Mouse (Mus musculus) forebrain, embryonic 16.5 days (tissue): ENCODE results near the gene Eme2. TPM values are rescaled to one million over a fixed set of nuclear protein-coding genes. Genes with fewer than 3 reads are reported as not detected.

Experiments used
- ATAC-seq: fragments of 200-750 bp; cut with Nextera tagmentation; 2 replicates; pipeline ENCODE4 v1.8.0; 2017; ENCODE audit warnings: mild to moderate bottlenecking, moderate library complexity
- H3K27ac ChIP-seq: fragments of 300-500 bp; sonication (generic); 2 replicates; pipeline ENCODE4 v1.5.1; 2014; ENCODE audit warnings: low read length, control low read depth
- H3K27me3 ChIP-seq: fragments of 300-500 bp; sonication (generic); replicated peaks from 2 replicates; pipeline ENCODE4 v1.6.1; 2014; ENCODE audit warnings: low read length; ENCODE audit not compliant: control insufficient read depth, insufficient read depth
- H3K36me3 ChIP-seq: fragments of 300-500 bp; sonication (generic); 2 replicates; pipeline ENCODE4 v1.6.1; 2014; ENCODE audit not compliant: control insufficient read depth, insufficient read depth
- H3K4me1 ChIP-seq: fragments of 300-500 bp; sonication (generic); replicated peaks from 2 replicates; pipeline ENCODE4 v1.6.1; 2014; ENCODE audit warnings: low read length; ENCODE audit not compliant: control insufficient read depth, insufficient read depth
- H3K4me2 ChIP-seq: fragments of 300-500 bp; sonication (generic); 2 replicates; pipeline ENCODE4 v1.6.1; 2014; ENCODE audit warnings: mild to moderate bottlenecking, low read length, control low read depth
- H3K4me3 ChIP-seq: fragments of 300-500 bp; sonication (generic); replicated peaks from 2 replicates; pipeline ENCODE4 v1.5.1; 2014; ENCODE audit warnings: mild to moderate bottlenecking, low read length, control low read depth
- H3K9ac ChIP-seq: fragments of 300-500 bp; sonication (generic); replicated peaks from 2 replicates; pipeline ENCODE4 v1.6.1; 2014; ENCODE audit warnings: low read depth, low read length, control low read depth
- H3K9me3 ChIP-seq: fragments of 300-500 bp; sonication (generic); 2 replicates; pipeline ENCODE4 v1.6.1; 2016; ENCODE audit warnings: low read length; ENCODE audit not compliant: control insufficient read depth
- WGBS: fragments of 180-500 bp; shearing (Covaris S2); extraction: QIAGEN DNeasy Blood & Tissue Kit; methylation state at CpG from one replicate; pipeline ENCODE4 v1.1.7; 2014; 5-methylcytosine and 5-hydroxymethylcytosine counted together
- polyA plus RNA-seq: library from polyadenylated mRNA; unstranded; fragments of >200 nt; fragmentation: Nextera tagmentation; extraction: Ambion mirVana; gene quantifications from 2 replicates; pipeline ENCODE4 v1.2.1, GENCODE M21; 2015

Eme2 gene
- polyA plus RNA-seq, 1 experiment from 2014 or later, result 35.7 TPM

DNA sequence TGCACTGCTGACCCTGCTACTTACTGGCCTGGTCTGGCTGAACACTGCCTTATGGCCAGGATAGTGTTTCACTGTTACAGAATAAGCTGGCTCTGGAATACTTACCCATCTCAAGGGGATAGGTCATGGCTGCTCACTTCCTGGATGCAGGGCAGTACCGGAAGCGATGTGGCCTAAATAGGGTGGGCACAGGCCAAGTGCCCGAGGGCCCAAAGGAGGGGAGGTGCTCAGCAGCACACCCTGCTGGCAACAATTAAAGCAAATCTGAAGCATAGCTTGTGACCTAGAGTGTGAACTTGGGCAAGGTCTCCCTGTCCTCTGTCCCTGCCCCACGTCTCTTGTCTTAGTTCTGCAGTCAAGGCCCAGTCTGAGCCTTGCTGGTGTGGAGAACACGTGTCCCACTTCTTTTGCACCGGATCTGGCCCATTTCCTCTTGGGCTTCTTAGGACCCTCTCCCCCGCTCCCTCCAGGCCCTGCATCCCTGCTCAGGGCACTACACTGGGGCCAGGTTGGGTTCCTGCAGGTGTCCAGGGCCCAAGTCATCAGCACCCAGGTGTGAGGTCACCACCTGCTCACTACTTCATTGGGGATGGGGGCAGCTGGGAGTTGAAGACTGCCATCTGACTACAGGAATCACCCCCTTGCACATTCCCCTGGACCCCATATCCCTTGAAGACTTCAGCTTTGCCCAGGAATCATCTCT is 13.0 kb downstream of the Eme2 start:
- Histone ChIP-seq H3K4me2 (no peak overlapping the region), H3K36me3 (0 out of 2 replicates have a peak, but pooled peaks cover 3% of the 10 kb centered on the region), H3K9me3 (no peaks in the 10 kb centered on the region), H3K4me3 (no peak overlapping the region), H3K27ac (no peak overlapping the region), H3K27me3 (no peaks in the 10 kb centered on the region), H3K4me1 (peaks cover 10% of the 10 kb centered on the region), H3K9ac (no peak overlapping the region)
- 54% methylated on average over 7 of the region's 7 CpGs for WGBS
- no peak for ATAC-seq

DNA sequence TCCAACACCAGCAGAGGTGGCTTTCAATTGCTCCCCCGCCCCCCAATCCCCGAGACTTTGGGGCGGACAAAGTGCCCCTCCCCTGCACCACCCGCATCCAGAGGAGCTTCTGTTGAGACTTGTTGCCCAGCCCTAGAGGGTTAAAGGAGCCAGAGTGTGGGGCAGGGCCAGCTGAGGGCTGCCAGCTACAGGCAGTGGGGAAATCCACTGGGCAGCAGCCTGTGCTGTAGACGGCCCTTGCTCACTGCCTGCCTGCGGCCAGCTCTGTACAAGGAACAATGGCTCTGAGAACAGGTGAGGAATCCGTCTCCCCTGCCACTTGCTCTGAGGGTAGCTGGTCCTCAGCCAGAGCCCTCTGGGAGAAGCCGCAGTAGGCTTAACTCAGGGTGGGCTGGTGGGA is 16.4 kb downstream of the Eme2 start:
- Histone ChIP-seq H3K27me3 (no peaks in the 10 kb centered on the region), H3K4me1 (no peaks in the 10 kb centered on the region), H3K9ac (no peak overlapping the region), H3K9me3 (no peaks in the 10 kb centered on the region), H3K4me2 (no peak overlapping the region), H3K27ac (no peak overlapping the region), H3K4me3 (no peak overlapping the region), H3K36me3 (0 out of 2 replicates have a peak, but pooled peaks cover under 1% of the 10 kb centered on the region)
- ATAC-seq, result no peak
- 71% methylated on average over 8 of the region's 8 CpGs for WGBS

DNA sequence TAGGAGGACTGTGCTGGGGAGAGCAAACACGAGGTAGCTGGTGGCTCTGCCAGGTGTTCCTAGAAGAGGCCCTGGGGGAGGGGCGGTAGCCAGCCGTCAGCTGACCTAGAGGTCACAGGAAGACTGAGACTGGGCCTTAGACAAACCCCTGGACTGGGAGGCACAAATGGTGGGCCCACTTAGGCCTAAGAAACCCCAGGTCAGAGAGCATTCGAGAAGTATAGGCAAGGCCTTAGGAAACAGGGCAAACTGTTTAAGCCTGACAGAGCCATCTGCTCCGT is 16.8 kb downstream of the Eme2 start:
- no peaks in the 10 kb centered on the region for H3K9me3 ChIP-seq
- H3K4me2 ChIP-seq, result no peak overlapping the region
- 35% methylated on average over 5 of the region's 5 CpGs for WGBS
- H3K27me3 ChIP-seq, result no peaks in the 10 kb centered on the region
- no peaks in the 10 kb centered on the region for H3K36me3 ChIP-seq
- no peak overlapping the region for H3K4me3 ChIP-seq
- no peak overlapping the region for H3K27ac ChIP-seq
- H3K9ac ChIP-seq, result no peak overlapping the region
- H3K4me1 ChIP-seq, result no peaks in the 10 kb centered on the region
- no peak for ATAC-seq

DNA sequence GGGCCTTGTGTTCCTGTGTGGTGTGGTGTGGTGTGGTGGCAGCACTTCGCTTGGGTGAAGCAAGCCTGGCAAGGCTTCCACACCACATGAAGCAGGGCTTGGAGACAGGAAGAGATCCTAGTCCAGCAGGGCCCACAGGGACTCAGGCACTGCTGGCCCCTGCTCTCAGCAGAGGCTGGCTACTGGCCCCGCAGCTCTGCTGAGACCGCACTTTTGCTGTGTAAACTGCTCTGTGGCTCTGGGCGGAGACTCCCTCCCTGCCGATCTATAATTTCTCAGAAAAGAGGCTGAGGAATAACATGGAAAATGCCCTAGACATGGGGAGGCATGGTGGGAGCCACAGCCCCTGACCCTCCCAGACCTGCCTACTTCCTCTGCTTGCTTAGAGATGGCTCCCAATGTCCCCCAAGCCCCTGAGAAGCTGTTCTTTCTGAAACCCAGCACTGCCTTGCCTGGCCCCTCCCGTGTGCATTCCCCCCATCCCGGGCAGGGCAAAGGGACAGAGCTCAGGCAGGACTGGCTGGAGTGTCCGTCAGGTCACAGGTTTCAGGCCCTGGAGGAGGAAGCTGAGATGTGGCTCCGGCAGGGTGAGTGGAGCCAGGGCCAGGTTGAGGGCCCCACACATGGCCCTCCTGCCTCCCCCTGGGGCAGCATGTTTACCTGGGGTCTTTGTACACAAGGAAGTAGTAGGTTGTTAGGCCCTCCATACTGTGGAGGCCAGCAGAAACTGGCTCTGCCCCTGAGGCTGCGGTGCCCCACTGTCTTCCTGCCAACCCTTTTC is 17.4 kb downstream of the Eme2 start:
- Histone ChIP-seq H3K27ac (no peak overlapping the region), H3K27me3 (no peaks in the 10 kb centered on the region), H3K9ac (no peak overlapping the region), H3K4me2 (no peak overlapping the region), H3K9me3 (no peaks in the 10 kb centered on the region), H3K4me3 (no peak overlapping the region), H3K36me3 (no peaks in the 10 kb centered on the region), H3K4me1 (no peaks in the 10 kb centered on the region)
- 68% methylated on average over 10 of the region's 10 CpGs for WGBS
- ATAC-seq, result no peak

DNA sequence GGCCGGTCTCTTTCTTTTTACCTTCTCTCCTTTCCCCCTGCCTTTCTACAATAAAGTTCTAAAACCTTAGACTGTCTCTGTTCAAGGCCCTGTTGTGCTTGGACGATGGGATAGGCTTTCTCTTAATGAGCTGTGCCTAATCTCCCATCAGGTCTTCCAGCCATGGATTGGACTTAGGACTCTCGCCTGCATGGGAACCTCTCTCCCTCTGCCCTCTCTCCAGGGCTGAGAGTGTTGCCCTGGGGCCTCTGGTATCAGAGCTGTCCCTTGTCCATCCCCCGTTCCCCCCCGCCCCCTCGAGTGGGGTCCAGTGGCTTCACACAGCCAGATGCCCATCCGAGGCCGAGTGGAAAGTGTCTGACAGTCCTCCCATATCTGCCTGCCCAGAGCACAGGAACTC is 19.9 kb downstream of the Eme2 start:
- no peak overlapping the region for H3K4me3 ChIP-seq
- H3K27me3 ChIP-seq, result no peaks in the 10 kb centered on the region
- no peak for ATAC-seq
- H3K4me2 ChIP-seq, result no peak overlapping the region
- no peaks in the 10 kb centered on the region for H3K4me1 ChIP-seq
- no peak overlapping the region for H3K27ac ChIP-seq
- no peaks in the 10 kb centered on the region for H3K9me3 ChIP-seq
- 83% methylated on average over 8 of the region's 8 CpGs for WGBS
- no peaks in the 10 kb centered on the region for H3K36me3 ChIP-seq
- no peak overlapping the region for H3K9ac ChIP-seq

DNA sequence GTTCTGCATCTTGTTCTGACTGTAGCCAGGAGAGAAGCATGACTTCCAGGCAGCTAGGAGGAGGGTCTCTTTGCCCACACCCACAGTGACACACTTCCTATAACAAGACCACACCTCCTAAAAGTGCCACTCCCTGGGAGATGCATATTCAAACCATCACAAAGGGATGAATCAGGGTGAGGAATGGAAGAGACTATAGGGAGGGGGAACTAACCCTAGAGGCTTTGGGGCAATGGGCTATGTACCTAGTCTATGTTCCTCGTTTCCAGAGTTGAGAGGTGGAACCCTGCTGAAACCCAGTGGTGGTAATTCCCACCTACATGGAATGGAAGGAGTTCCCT is 20.5 kb downstream of the Eme2 start:
- no peaks in the 10 kb centered on the region for H3K27me3 ChIP-seq
- no peak overlapping the region for H3K4me3 ChIP-seq
- no peak overlapping the region for H3K27ac ChIP-seq
- H3K9ac ChIP-seq, result no peak overlapping the region
- no peaks in the 10 kb centered on the region for H3K9me3 ChIP-seq
- H3K4me2 ChIP-seq, result no peak overlapping the region
- 33% methylated on average over 1 of the region's 1 CpGs for WGBS
- no peak for ATAC-seq
- no peaks in the 10 kb centered on the region for H3K36me3 ChIP-seq
- H3K4me1 ChIP-seq, result no peaks in the 10 kb centered on the region

DNA sequence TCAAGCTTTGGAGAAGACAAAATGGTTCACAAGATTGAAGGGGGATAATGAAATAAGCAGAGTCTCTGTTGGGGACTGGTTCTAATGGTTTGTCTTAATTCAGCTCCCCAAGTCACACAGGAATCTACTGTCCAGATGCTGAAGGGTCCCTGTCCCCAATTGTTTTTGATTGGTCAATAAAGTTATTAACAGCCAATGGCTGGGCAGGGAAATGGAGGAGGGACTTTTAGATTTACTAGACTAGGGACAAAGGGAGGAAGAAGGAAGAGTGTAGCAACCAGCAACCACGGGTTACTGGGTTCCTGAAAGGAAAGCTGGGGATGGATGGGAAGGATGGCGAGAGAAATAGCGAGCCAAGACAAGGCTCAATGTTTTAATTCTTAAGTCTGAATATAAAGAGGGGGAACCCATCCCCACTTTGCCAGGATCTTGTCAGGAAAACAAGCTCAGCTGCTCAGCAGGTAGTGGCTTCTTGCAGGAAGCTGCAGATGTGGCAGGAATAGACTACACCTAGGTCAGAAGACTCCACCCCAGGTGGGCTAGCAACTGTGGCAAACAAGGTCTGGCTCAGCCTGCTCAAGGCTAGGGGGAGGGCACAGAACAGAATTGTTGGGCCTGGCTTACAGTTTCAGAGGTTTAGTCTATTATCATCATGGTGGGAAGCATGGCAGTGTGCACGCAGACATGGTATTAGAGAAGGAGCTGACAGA is 21.0 kb downstream of the Eme2 start:
- Histone ChIP-seq H3K27ac (no peak overlapping the region), H3K9me3 (no peaks in the 10 kb centered on the region), H3K36me3 (no peaks in the 10 kb centered on the region), H3K4me1 (no peaks in the 10 kb centered on the region), H3K4me2 (no peak overlapping the region), H3K27me3 (no peaks in the 10 kb centered on the region), H3K9ac (no peak overlapping the region), H3K4me3 (no peak overlapping the region)
- no peak for ATAC-seq
- 51% methylated on average over 4 of the region's 4 CpGs for WGBS

DNA sequence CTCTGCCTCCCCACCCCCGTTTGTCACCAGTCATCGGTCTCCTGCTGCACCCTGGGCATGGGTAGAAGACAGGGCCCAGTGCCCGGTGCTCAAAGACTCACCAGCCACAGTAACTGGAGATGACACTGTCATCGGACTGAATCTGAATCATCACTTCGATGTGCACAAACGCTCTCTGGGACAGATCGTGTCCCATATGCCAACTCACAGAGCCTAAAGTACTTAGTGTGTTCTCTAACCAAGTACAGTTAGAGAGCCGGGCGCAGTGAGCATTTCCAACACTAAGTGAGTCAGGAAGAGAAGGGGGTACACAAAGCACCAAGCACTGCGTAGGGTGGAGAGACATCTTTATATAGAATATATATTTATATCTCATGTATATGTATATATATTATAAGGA is 27.0 kb downstream of the Eme2 start:
- ATAC-seq, result no peak
- no peaks in the 10 kb centered on the region for H3K9me3 ChIP-seq
- WGBS, result 95% methylated on average over 10 of the region's 10 CpGs
- H3K27me3 ChIP-seq, result no peaks in the 10 kb centered on the region
- H3K27ac ChIP-seq, result no peak overlapping the region
- no peaks in the 10 kb centered on the region for H3K4me1 ChIP-seq
- no peak overlapping the region for H3K9ac ChIP-seq
- H3K4me2 ChIP-seq, result no peak overlapping the region
- 0 out of 2 replicates have a peak, but pooled peaks cover 3% of the 10 kb centered on the region for H3K36me3 ChIP-seq
- no peak overlapping the region for H3K4me3 ChIP-seq

DNA sequence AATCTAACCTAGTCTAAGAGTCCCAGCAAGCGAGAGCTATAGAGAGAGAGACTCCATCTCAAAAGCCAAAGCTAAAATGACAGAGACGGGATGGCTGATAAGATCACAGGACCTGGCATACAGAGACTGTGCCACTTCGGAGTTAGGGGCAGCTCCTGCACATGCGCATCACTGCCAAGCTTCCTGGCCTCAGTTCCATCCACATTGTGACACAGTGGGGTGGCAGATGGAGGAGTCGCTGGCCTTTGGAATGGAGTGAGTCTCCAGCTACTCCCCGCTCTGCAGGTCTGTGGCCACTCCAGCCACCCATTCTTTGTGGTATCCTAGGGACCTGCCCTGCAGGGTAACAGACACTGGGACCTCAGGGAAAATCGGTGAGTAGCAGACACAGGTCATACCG is 29.1 kb downstream of the Eme2 start, which contains the start of gene Igfals:
Igfals (plus strand) TSS at position 222 of the 400 bp plus-strand sequence.
- no peak within 1 kb of the TSS for H3K27ac ChIP-seq
- 91% methylated on average over 8 of the region's 8 CpGs for WGBS
- H3K4me3 ChIP-seq, result no peak within 1 kb of the TSS
- H3K4me2 ChIP-seq, result no peak within 1 kb of the TSS
- no peaks in the 10 kb centered on the region for H3K4me1 ChIP-seq
- 0 out of 2 replicates have a peak, but pooled peaks cover 5% of the 10 kb centered on the region for H3K36me3 ChIP-seq
- H3K27me3 ChIP-seq, result no peaks in the 10 kb centered on the region
- no peak for ATAC-seq
- no peak within 1 kb of the TSS for H3K9ac ChIP-seq
- no peaks in the 10 kb centered on the region for H3K9me3 ChIP-seq
